Mouse (Mus musculus) olfactory bulb, adult 2 months (tissue): ENCODE results near the gene Tcl1b3.

ENCODE experiments used
- CTCF ChIP-seq: fragments of 200-500 bp; IDR thresholded peaks from 2 replicates; pipeline ENCODE4 v1.5.1; 2012; ENCODE audit warnings: low read depth, mild to moderate bottlenecking, low read length, moderate library complexity; ENCODE audit not compliant: insufficient read depth
- POLR2A ChIP-seq: fragments of 200-500 bp; IDR thresholded peaks from 2 replicates; pipeline ENCODE4 v1.6.1; 2012; ENCODE audit warnings: mild to moderate bottlenecking, low read depth, low read length, moderate library complexity; ENCODE audit not compliant: insufficient read depth

GRCm38 (mm10) chr12:105224621-105225320, 33.9 kb downstream of the Tcl1b3 start:
- TF ChIP-seq POLR2A = no peak
- no peak for TF ChIP-seq CTCF
